ENCODE assay signal across 8 mouse cellular contexts in the genomic region with DNA sequence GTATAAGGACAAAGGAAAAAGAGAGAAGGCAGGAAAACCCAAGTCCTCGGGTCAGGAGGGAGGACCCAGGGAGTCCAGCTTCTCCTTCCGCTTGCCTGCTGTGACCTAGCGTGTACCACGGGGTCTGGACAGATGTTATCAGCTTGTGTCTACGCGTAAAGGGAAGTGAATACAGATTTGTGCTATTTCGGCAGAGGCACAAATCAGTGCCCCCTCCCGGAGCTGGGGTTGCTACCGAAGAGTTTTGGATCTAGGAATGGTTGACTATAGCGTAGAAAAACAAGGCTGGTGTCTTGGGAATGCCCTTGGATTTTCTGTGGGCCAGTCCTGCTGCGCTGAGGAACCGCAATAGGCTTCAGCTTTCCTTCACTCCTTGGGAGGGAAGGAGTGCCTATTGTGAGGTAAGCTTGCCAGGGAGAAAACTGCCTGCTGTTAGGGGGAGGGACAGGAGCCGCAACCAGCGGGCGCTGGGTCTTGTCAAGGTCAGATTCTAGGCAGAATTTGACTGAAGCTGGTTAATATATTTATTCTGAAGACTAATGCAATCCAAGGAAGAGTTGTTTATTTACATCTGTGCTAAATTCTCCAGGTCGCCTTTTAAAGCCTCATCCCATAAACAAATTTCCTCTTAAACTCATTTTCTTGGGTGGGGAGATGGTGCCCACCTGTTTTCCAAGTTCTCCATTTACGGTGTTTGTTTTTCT. TPM values are rescaled to one million over a fixed set of nuclear protein-coding genes. Genes with fewer than 3 reads are reported as not detected.
DNase-seq lines count a peak whose midpoint lies in the region; ATAC-seq lines count a peak whose summit lies in the region.

No protein-coding gene starts in this region.

- peak; percentile 95 for ATAC-seq in frontal cortex, adult (ENCODE audit: low TSS enrichment)
- ATAC-seq in intestine, embryonic 16.5 days: peak; percentile 92
- no peak for ATAC-seq in limb, embryonic 15.5 days (ENCODE audit: insufficient number of reproducible peaks, low FRiP score, low TSS enrichment, low read depth)
- peak; percentile 82 for ATAC-seq in midbrain, embryonic 14.5 days (ENCODE audit: low FRiP score, low TSS enrichment)

- no peak overlapping the region for H3K27ac ChIP-seq in intestine, embryonic 16.5 days (ENCODE audit: low read length)
- H3K27ac ChIP-seq in limb, embryonic 15.5 days: peak overlapping the region; percentile 23
- peak overlapping the region; percentile 80 for H3K27ac ChIP-seq in midbrain, embryonic 14.5 days (replicated peaks; ENCODE audit: low read depth, low read length)

- H3K36me3 ChIP-seq in intestine, embryonic 16.5 days (ENCODE audit: control insufficient read depth, insufficient read depth, low read length): no peaks in the 10 kb centered on the region
- no peaks in the 10 kb centered on the region for H3K36me3 ChIP-seq in limb, embryonic 15.5 days
- H3K36me3 ChIP-seq in midbrain, embryonic 14.5 days (ENCODE audit: control insufficient read depth, insufficient read depth, low read length): no peaks in the 10 kb centered on the region

- H3K4me2 ChIP-seq in intestine, embryonic 16.5 days (ENCODE audit: low read depth, low read length): peak overlapping the region; percentile 62
- H3K4me2 ChIP-seq in limb, embryonic 15.5 days: peak overlapping the region; percentile 48
- peak overlapping the region; percentile 68 for H3K4me2 ChIP-seq in midbrain, embryonic 14.5 days (ENCODE audit: low read length)

- 4% methylated on average over 17 of the region's 17 CpGs for WGBS in intestine, embryonic 16.5 days
- 11% methylated on average over 17 of the region's 17 CpGs for WGBS in limb, embryonic 15.5 days
- 1% methylated on average over 17 of the region's 17 CpGs for WGBS in midbrain, embryonic 14.5 days

- no peaks in the 10 kb centered on the region for H3K9me3 ChIP-seq in intestine, embryonic 16.5 days (ENCODE audit: control insufficient read depth, low read length)
- H3K9me3 ChIP-seq in limb, embryonic 15.5 days: no peaks in the 10 kb centered on the region
- H3K9me3 ChIP-seq in midbrain, embryonic 14.5 days (ENCODE audit: control insufficient read depth, low read length): no peaks in the 10 kb centered on the region

- no peaks in the 10 kb centered on the region for H3K27me3 ChIP-seq in intestine, embryonic 16.5 days (replicated peaks; ENCODE audit: control insufficient read depth, insufficient read depth, low read length)
- no peaks in the 10 kb centered on the region for H3K27me3 ChIP-seq in limb, embryonic 15.5 days
- H3K27me3 ChIP-seq in midbrain, embryonic 14.5 days (ENCODE audit: control insufficient read depth, insufficient read depth, low read length): no peaks in the 10 kb centered on the region

- peak overlapping the region; percentile 45 for H3K4me3 ChIP-seq in intestine, embryonic 16.5 days (ENCODE audit: low read length)
- peak overlapping the region; percentile 34 for H3K4me3 ChIP-seq in limb, embryonic 15.5 days
- peak overlapping the region; percentile 44 for H3K4me3 ChIP-seq in midbrain, embryonic 14.5 days (replicated peaks; ENCODE audit: low read depth, low read length)

- no peak for DNase-seq in frontal cortex, postnatal 14 days (ENCODE audit: low spot score in 2 of 2)
- DNase-seq in embryo, embryonic 10.5 days (ENCODE audit: low spot score): peak; percentile 75
- peak; percentile 98 for DNase-seq in heart, adult 11 months
- peak; percentile 75 for DNase-seq in midbrain, embryonic 14.5 days
- peak; percentile 20 to 24 for DNase-seq in spleen, postnatal 36 days (ENCODE audit: low spot score in 2 of 2)

- H3K4me1 ChIP-seq in intestine, embryonic 16.5 days (ENCODE audit: control insufficient read depth, insufficient read depth, low read length): peaks cover 5% of the 10 kb centered on the region; the same call in 1 of the 2 replicates
- H3K4me1 ChIP-seq in limb, embryonic 15.5 days: peaks cover 10% of the 10 kb centered on the region
- H3K4me1 ChIP-seq in midbrain, embryonic 14.5 days (ENCODE audit: control insufficient read depth, insufficient read depth, low read length): peaks cover 10% of the 10 kb centered on the region; the same call in 1 of the 2 replicates

- peak overlapping the region; percentile 48 for H3K9ac ChIP-seq in intestine, embryonic 16.5 days (ENCODE audit: low read depth, low read length)
- H3K9ac ChIP-seq in limb, embryonic 15.5 days: peak overlapping the region; percentile 1; the same call in 1 of the 2 replicates
- H3K9ac ChIP-seq in midbrain, embryonic 14.5 days (replicated peaks; ENCODE audit: low read length): peak overlapping the region; percentile 72

RNA-seq across cellular contexts. Expression of a gene that starts 46.4 kb away (rescaled TPM):
- polyA plus RNA-seq in intestine, embryonic 16.5 days (2015; fragmentation: Nextera tagmentation; extraction: Ambion mirVana): 3.1 and 4.0 TPM in 2 replicates
- polyA plus RNA-seq in limb, embryonic 15.5 days (2015; fragmentation: Nextera tagmentation; extraction: Ambion mirVana): 13.9 and 14.1 TPM in 2 replicates
- polyA plus RNA-seq in midbrain, embryonic 14.5 days (2014; fragmentation: Nextera tagmentation; extraction: Ambion mirVana): 8.1 and 9.2 TPM in 2 replicates

Comparison
In these comparisons a context has a peak if more than half of its experiments do, and no peak if none do; other contexts are left out.
1. DNase-seq: peak in embryo, embryonic 10.5 days (single experiment), heart, adult 11 months (single experiment), midbrain, embryonic 14.5 days (single experiment) and spleen, postnatal 36 days (2 of 2); none in frontal cortex, postnatal 14 days (0 of 2).
2. H3K9ac ChIP-seq: peak in every context shown above with its lines; median percentile 72 in midbrain, embryonic 14.5 days; 48 in intestine, embryonic 16.5 days; 1 in limb, embryonic 15.5 days.
3. Peak in every context shown above with its lines, with median percentiles within 50 percentile points of each other: H3K4me2 ChIP-seq and H3K4me3 ChIP-seq.